Mouse (Mus musculus) stomach, postnatal 0 days (tissue): ENCODE data around the gene Elf1.

Experiments used
- CTCF ChIP-seq: IDR thresholded peaks from 2 replicates; pipeline ENCODE4 v1.5.1; 2016; ENCODE audit warnings: antibody characterized with exemption, low read depth, mild to moderate bottlenecking, moderate library complexity
- EP300 ChIP-seq: optimal IDR thresholded peaks from 2 replicates; pipeline ENCODE3; 2016; ENCODE audit warnings: antibody characterized with exemption

GRCm38 (mm10) chr14:79587139-79587851, 106.3 kb downstream of the Elf1 start, which contains the start of gene Sugt1:
- no peak for TF ChIP-seq CTCF
- no peak for TF ChIP-seq EP300
